Mouse (Mus musculus) retina, postnatal 1 day (tissue): ENCODE data around the gene Pkn1.

Source experiments
- DNase-seq: peaks from one replicate; pipeline ENCODE4 v3.0.0-alpha.2; 2012

The Pkn1 gene

GRCm38 (mm10) chr8:83723447-83724083 lies 24.6 kb upstream of the Pkn1 start:
- no peak for DNase-seq

- no peak for DNase-seq
Measured at GRCm38 (mm10) chr8:83722631-83723030, 23.7 kb upstream of the Pkn1 start.

GRCm38 (mm10) chr8:83721405-83722025 lies 22.5 kb upstream of the Pkn1 start:
- no peak for DNase-seq

- DNase-seq: no peak
Measured at GRCm38 (mm10) chr8:83719693-83720092, 20.7 kb upstream of the Pkn1 start.

- DNase-seq: no peak
Measured at GRCm38 (mm10) chr8:83719048-83719447, 20.1 kb upstream of the Pkn1 start.

- no peak for DNase-seq
Measured at GRCm38 (mm10) chr8:83716563-83716962, 17.6 kb upstream of the Pkn1 start.

GRCm38 (mm10) chr8:83715771-83716170 lies 16.8 kb upstream of the Pkn1 start:
- no peak for DNase-seq

GRCm38 (mm10) chr8:83715031-83715690 lies 16.2 kb upstream of the Pkn1 start, which contains the start of gene Ddx39:
TSS of gene Ddx39 (plus strand) at chr8:83715177.
- DNase-seq: peak; percentile 100

- no peak for DNase-seq
Measured at GRCm38 (mm10) chr8:83714676-83715030, 15.7 kb upstream of the Pkn1 start.

- DNase-seq: no peak
Measured at GRCm38 (mm10) chr8:83707554-83707953, 8.6 kb upstream of the Pkn1 start.

GRCm38 (mm10) chr8:83706411-83706810 lies 7.4 kb upstream of the Pkn1 start:
- no peak for DNase-seq

- DNase-seq: no peak
Measured at GRCm38 (mm10) chr8:83703426-83703825, 4.4 kb upstream of the Pkn1 start.

GRCm38 (mm10) chr8:83700423-83701085 lies 1.6 kb upstream of the Pkn1 start:
- DNase-seq: no peak

- no peak for DNase-seq
Measured at GRCm38 (mm10) chr8:83699566-83699965, 587 bp upstream of the Pkn1 start.

GRCm38 (mm10) chr8:83698291-83698660 lies 703 bp downstream of the Pkn1 start:
- DNase-seq: peak; percentile 56

- peak; percentile 7 for DNase-seq
Measured at GRCm38 (mm10) chr8:83697374-83698220, 1.4 kb downstream of the Pkn1 start.

GRCm38 (mm10) chr8:83695351-83696106 lies 3.5 kb downstream of the Pkn1 start:
- no peak for DNase-seq

GRCm38 (mm10) chr8:83694369-83695160 lies 4.4 kb downstream of the Pkn1 start:
- DNase-seq: no peak

GRCm38 (mm10) chr8:83693609-83694236 lies 5.3 kb downstream of the Pkn1 start:
- no peak for DNase-seq

- no peak for DNase-seq
Measured at GRCm38 (mm10) chr8:83689264-83689663, 9.7 kb downstream of the Pkn1 start.

- DNase-seq: no peak
Measured at GRCm38 (mm10) chr8:83684517-83684916, 14.5 kb downstream of the Pkn1 start.
